Mouse (Mus musculus) heart, adult 2 months (tissue): Measurements from ENCODE around the gene Hoxa11. TPM values are rescaled to one million over a fixed set of nuclear protein-coding genes. Genes with fewer than 3 reads are reported as not detected.

Experiments
- DNase-seq, 2 experiments: peaks; one replicate each; pipeline ENCODE4 v3.0.0; 2021
- H3K27ac ChIP-seq: fragments of 200-600 bp; 2 replicates; pipeline ENCODE4 v1.8.1; 2022
- H3K27me3 ChIP-seq: fragments of 200-500 bp; 2 replicates; pipeline ENCODE4 v1.6.1; 2012; ENCODE audit warnings: mild to moderate bottlenecking, low read length, inconsistent platforms, mixed read lengths; ENCODE audit not compliant: control insufficient read depth, insufficient read depth
- H3K36me3 ChIP-seq: fragments of 200-500 bp; 2 replicates; pipeline ENCODE4 v1.6.1; 2012; ENCODE audit warnings: low read length, inconsistent platforms; ENCODE audit not compliant: control insufficient read depth, insufficient read depth
- H3K4me1 ChIP-seq: fragments of 200-500 bp; 2 replicates; pipeline ENCODE4 v1.6.1; 2011; ENCODE audit warnings: low read length; ENCODE audit not compliant: control insufficient read depth, insufficient read depth
- H3K4me3 ChIP-seq: fragments of 200-600 bp; 2 replicates; pipeline ENCODE4 v1.8.1; 2022
- H3K79me2 ChIP-seq: fragments of 200-500 bp; replicated peaks from 2 replicates; pipeline ENCODE4 v1.6.1; 2012; ENCODE audit warnings: mild to moderate bottlenecking, inconsistent platforms, low read length, moderate library complexity, mixed read lengths; ENCODE audit not compliant: control insufficient read depth, insufficient read depth
- H3K9ac ChIP-seq: fragments of 200-500 bp; 2 replicates; pipeline ENCODE4 v1.6.1; 2012; ENCODE audit warnings: low read depth, mild to moderate bottlenecking, control low read depth, inconsistent platforms, low read length, mixed read lengths
- CTCF ChIP-seq: fragments of 200-600 bp; IDR thresholded peaks from 2 replicates; pipeline ENCODE4 v1.8.1; 2022; ENCODE audit warnings: antibody characterized with exemption, mild to moderate bottlenecking, moderate library complexity
- EP300 ChIP-seq: fragments of 200-500 bp; IDR thresholded peaks from 2 replicates; pipeline ENCODE4 v1.6.1; 2011; ENCODE audit warnings: low read depth, low read length, control low read depth; ENCODE audit not compliant: insufficient read depth
- POLR2A ChIP-seq: fragments of 200-500 bp; IDR thresholded peaks from 2 replicates; pipeline ENCODE4 v1.6.1; 2011; ENCODE audit warnings: mild to moderate bottlenecking, low read depth, low read length, control low read depth; ENCODE audit not compliant: insufficient read depth
- whole genome bisulfite sequencing: fragments of 180-500 bp; shearing (Covaris S2); methylation state at CpG from one replicate; pipeline ENCODE4 v1.1.7; 2018; 5-methylcytosine and 5-hydroxymethylcytosine counted together
- intact Hi-C: fragments of 180-260 bp; cut with DNase I; formaldehyde crosslinking; loops from one replicate; pipeline ENCODE4 v1.15.1; 2025
- polyA plus RNA-seq: library from polyadenylated mRNA; depleted of rRNA; stranded (reverse); fragments of >200 nt; gene quantifications from 2 replicates; pipeline ENCODE4 v1.2.3, GENCODE M21; 2012
- total RNA-seq, 2 experiments: library from RNA; stranded (reverse); gene quantifications; 2 replicates each; pipeline ENCODE4 v1.2.3; 2021

The Hoxa11 gene
- total and polyA plus RNA-seq, 3 experiments: not detected

DNA sequence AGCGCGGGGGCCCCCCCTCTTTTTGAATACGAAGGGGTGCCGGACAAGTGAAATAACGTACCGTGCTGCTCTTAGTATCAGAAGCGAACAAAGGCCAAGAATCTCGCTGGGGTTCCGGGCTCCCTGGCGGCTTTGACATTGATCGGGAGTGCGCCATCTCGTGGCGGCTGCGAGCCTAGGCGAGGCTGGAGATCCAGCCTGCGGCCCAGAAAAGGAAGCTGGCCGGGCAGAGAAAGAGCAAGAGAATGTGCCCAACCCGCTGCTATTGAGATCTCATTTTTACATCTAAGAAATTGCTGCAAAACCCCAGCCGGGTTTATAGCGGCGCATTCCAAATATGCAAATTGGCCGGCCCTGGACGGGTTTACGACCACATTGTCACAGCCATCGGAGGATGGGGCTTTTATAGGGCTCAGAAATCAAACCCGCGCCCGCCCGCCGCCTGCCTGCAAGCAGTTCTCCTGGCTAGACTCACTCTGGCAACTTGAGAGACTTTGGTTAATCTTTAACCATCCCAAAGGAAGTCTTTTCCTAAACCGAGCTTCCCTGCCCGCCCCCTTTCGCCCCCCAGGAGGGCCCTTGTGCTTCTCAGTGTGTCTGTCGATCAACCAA is 5.1 kb downstream of the Hoxa11 start, which contains the start of gene Hoxa10:
Gene Hoxa10 (minus strand): TSS at position 466 of the 612 bp plus-strand sequence.
- no peak within 1 kb of the TSS for H3K27ac ChIP-seq
- DNase-seq: peak; percentile 74 to 80
- H3K4me3 ChIP-seq: no peak within 1 kb of the TSS
- WGBS: 2% methylated on average over 35 of the region's 35 CpGs
- peaks cover 33% of the 10 kb centered on the region for H3K27me3 ChIP-seq
- no peaks in the 10 kb centered on the region for H3K79me2 ChIP-seq
- H3K9ac ChIP-seq: no peak within 1 kb of the TSS
- H3K36me3 ChIP-seq: no peaks in the 10 kb centered on the region
- intact Hi-C loops: no loop called here
- no peaks in the 10 kb centered on the region; the same call in 1 of the 2 replicates for H3K4me1 ChIP-seq
- peak; percentile 82 for TF ChIP-seq CTCF
- no peak for TF ChIP-seq EP300
- no peak for TF ChIP-seq POLR2A

DNA sequence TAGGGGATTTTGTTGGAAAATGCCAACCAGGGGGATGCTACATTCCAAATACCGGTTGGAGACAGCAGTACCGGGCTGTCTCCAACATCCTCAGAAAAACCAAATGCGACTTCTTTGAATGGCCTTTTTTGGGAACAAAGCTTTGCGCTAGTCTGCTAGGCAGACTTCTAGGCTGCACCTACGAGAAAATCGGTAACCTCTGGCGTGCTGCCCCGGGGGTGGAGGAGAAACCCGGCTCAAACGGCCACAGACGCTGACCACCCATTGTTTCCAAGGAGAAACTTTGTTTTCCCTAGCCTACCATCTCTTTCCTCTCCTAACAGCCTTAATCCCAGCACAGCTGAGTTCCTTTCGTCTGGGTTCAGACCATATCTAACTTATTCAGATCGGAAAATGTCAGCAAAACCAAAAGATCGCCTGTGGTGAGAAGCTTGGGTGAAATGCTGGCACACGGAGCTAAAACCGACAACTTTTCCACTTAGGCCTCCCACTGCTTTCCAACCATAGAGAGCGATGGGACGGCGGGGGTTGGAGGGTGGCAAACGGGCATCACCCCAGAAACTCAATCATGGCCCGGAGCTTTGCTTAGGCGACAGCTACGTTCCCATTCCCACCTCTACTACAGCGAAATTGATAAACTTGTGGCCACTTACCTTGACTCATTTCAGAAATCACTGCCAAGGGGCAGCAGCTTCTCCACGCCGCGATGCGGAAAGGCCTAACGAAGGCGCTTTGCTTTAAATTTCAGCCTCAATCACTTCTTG is 5.8 kb downstream of the Hoxa11 start:
- Histone ChIP-seq H3K4me3 (no peak overlapping the region), H3K79me2 (no peaks in the 10 kb centered on the region), H3K36me3 (no peaks in the 10 kb centered on the region), H3K27ac (no peak overlapping the region), H3K27me3 (peaks cover 30% of the 10 kb centered on the region), H3K9ac (no peak overlapping the region), H3K4me1 (no peaks in the 10 kb centered on the region; the same call in 1 of the 2 replicates)
- DNase-seq: peak in 1 of 2 experiments; percentile 34
- intact Hi-C loops: no loop called here
- TF ChIP-seq CTCF: no peak
- TF ChIP-seq EP300: no peak
- no peak for TF ChIP-seq POLR2A
- 4% methylated on average over 30 of the region's 30 CpGs for WGBS

DNA sequence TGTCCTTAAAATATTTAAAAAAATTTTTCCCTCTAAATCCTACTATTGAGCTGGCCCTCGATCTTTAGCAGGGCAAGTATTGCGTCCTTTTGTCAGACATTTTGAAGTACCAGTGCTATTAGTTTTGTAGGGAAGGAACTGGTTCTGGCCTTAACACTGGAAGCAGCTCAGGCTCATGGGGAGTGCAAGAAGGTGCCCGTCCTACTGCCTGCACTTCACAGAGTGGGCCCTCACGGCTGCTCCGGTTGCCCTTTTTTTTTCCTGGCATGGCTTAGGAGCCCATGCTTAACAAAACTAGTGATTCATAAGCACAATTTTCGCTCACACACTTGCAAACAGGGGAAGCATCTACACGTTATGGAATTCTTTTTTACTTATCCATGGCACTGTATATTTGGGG is 6.6 kb downstream of the Hoxa11 start:
- intact Hi-C loops: no loop called here
- Histone ChIP-seq H3K36me3 (no peaks in the 10 kb centered on the region), H3K4me3 (no peak overlapping the region), H3K27me3 (peaks cover 36% of the 10 kb centered on the region), H3K4me1 (no peaks in the 10 kb centered on the region; the same call in 1 of the 2 replicates), H3K9ac (no peak overlapping the region), H3K79me2 (no peaks in the 10 kb centered on the region), H3K27ac (no peak overlapping the region)
- TF ChIP-seq EP300 (no peak), POLR2A (no peak), CTCF (no peak)
- peak in 1 of 2 experiments; percentile 19 for DNase-seq
- 15% methylated on average over 7 of the region's 7 CpGs for WGBS

DNA sequence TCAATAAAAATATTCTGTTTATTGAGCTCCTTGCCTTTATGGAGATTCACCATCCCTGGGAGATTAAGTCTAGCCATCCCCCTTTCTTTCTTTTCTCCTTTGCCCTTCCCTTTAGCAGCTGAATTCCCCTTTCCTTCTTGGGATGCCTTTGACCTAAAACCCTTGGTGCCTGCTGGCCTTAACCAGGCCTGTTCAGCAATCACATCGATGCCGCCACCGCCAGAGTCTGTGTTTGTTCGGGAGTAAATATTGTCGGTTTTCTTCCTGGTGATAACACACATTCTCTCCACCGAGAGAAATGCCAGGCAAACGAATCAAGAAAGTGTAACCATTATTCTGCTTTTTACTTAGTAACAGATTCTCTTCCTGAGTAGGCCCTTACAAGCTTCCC is 7.5 kb downstream of the Hoxa11 start:
- WGBS: 11% methylated on average over 7 of the region's 7 CpGs
- TF ChIP-seq CTCF (no peak), EP300 (no peak), POLR2A (no peak)
- DNase-seq: peak in 1 of 2 experiments; percentile 13
- Histone ChIP-seq H3K79me2 (no peaks in the 10 kb centered on the region), H3K4me3 (no peak overlapping the region), H3K27ac (no peak overlapping the region), H3K36me3 (no peaks in the 10 kb centered on the region), H3K9ac (no peak overlapping the region), H3K27me3 (peaks cover 34% of the 10 kb centered on the region), H3K4me1 (no peaks in the 10 kb centered on the region; the same call in 1 of the 2 replicates)
- intact Hi-C loops: no loop called here

DNA sequence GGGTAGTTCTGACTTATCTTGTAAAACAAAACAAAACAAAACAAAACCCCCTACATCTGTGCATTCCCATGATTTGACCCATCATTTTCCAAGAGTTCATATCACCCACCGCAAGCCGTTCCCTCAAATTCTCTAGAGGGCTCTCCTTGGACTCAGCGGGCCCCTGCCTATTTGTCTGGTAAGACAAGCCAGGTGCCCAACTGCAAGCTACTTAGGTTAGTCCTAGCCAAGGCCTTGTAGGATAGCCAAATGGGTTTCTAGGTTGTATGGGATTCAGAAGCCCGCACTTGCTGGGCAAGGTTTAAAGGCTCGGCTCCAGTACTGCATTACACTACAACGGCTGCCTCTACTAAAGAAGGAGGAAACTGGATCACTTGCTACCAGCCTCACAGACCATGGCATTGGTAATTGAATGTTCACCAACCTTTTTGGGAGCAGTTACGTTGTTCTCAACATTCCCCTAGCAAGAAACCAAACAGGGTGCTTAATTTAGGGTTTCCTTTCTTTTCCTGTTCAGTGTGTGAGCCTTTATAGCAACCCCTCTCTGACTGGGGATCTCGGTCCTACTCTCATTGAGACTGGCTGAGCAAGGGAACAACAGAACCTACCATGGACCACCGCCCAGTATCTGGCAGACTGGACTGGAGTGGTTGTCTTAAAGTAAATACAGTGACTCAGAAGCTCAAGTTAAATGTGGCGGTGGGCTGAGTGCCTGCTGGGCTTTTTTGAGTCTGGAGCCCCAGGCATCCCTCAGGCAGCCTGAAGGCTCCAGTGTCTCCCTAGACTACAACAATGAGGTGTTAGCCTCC is 8.1 kb downstream of the Hoxa11 start:
- Histone ChIP-seq H3K36me3 (no peaks in the 10 kb centered on the region), H3K27me3 (peaks cover 38% of the 10 kb centered on the region), H3K4me1 (no peaks in the 10 kb centered on the region; the same call in 1 of the 2 replicates), H3K4me3 (no peak overlapping the region), H3K27ac (no peak overlapping the region), H3K79me2 (no peaks in the 10 kb centered on the region), H3K9ac (no peak overlapping the region)
- WGBS: 13% methylated on average over 10 of the region's 10 CpGs
- peak in 1 of 2 experiments; percentile 14 for DNase-seq
- no peak for TF ChIP-seq EP300
- TF ChIP-seq POLR2A: no peak
- no peak for TF ChIP-seq CTCF
- intact Hi-C loops: no loop called here
